ENCODE assay signal across 8 mouse cellular contexts in genomic region chr14:61360981-61361511, GRCm38 (mm10). TPM values are rescaled to one million over a fixed set of nuclear protein-coding genes. Genes with fewer than 3 reads are reported as not detected.
DNase-seq lines count a peak whose midpoint lies in the region; ATAC-seq lines count a peak whose summit lies in the region.

No protein-coding gene starts in this region.

- peak; percentile 59 for DNase-seq in kidney, adult 9 months
- no peak for DNase-seq in kidney, adult 18-20 months
- no peak for DNase-seq in yolk sac, embryonic 10.5 days (ENCODE audit: low spot score)
- no peak for DNase-seq in thymus, adult 18-20 months
- DNase-seq in cerebellum, adult 11-12 months, result no peak

- peak overlapping the region; percentile 74; the same call in 1 of the 2 replicates for H3K9ac ChIP-seq in embryonic facial prominence, embryonic 12.5 days
- no peak overlapping the region for H3K9ac ChIP-seq in kidney, embryonic 15.5 days
- H3K9ac ChIP-seq in midbrain, embryonic 16.5 days (ENCODE audit: low read depth, low read length), result peak overlapping the region; percentile 84

- 62% methylated on average over 3 of the region's 3 CpGs for WGBS in embryonic facial prominence, embryonic 12.5 days
- whole genome bisulfite sequencing in kidney, embryonic 15.5 days, result 54% methylated on average over 3 of the region's 3 CpGs
- 63% methylated on average over 3 of the region's 3 CpGs for WGBS in midbrain, embryonic 16.5 days

- H3K27ac ChIP-seq in embryonic facial prominence, embryonic 12.5 days, result 0 out of 2 replicates have a peak overlapping the region, but pooled peaks have one; percentile 84
- H3K27ac ChIP-seq in kidney, embryonic 15.5 days, result peak overlapping the region; percentile 92; the same call in 1 of the 2 replicates
- H3K27ac ChIP-seq in midbrain, embryonic 16.5 days (ENCODE audit: low read length), result peak overlapping the region; percentile 73

- ATAC-seq in embryonic facial prominence, embryonic 12.5 days (ENCODE audit: insufficient number of reproducible peaks, insufficient read depth, low FRiP score, low TSS enrichment), result no peak
- ATAC-seq in kidney, embryonic 15.5 days (replicated peaks; ENCODE audit: low FRiP score), result no peak
- no peak for ATAC-seq in midbrain, embryonic 16.5 days

- H3K27me3 ChIP-seq in embryonic facial prominence, embryonic 12.5 days, result no peaks in the 10 kb centered on the region
- H3K27me3 ChIP-seq in kidney, embryonic 15.5 days, result no peaks in the 10 kb centered on the region
- H3K27me3 ChIP-seq in midbrain, embryonic 16.5 days (ENCODE audit: control insufficient read depth, insufficient read depth, low read depth, low read length), result no peaks in the 10 kb centered on the region

- peaks cover 5% of the 10 kb centered on the region; the same call in 1 of the 2 replicates for H3K4me1 ChIP-seq in embryonic facial prominence, embryonic 12.5 days
- H3K4me1 ChIP-seq in kidney, embryonic 15.5 days, result peaks cover 6% of the 10 kb centered on the region
- H3K4me1 ChIP-seq in midbrain, embryonic 16.5 days (ENCODE audit: control insufficient read depth, insufficient read depth, low read length), result peaks cover 5% of the 10 kb centered on the region

- H3K36me3 ChIP-seq in embryonic facial prominence, embryonic 12.5 days, result no peaks in the 10 kb centered on the region
- peaks cover 9% of the 10 kb centered on the region; the same call in 1 of the 2 replicates for H3K36me3 ChIP-seq in kidney, embryonic 15.5 days
- H3K36me3 ChIP-seq in midbrain, embryonic 16.5 days (ENCODE audit: control insufficient read depth, insufficient read depth, low read length), result no peaks in the 10 kb centered on the region

- peak overlapping the region; percentile 54 for H3K4me2 ChIP-seq in embryonic facial prominence, embryonic 12.5 days (replicated peaks)
- peak overlapping the region; percentile 60 for H3K4me2 ChIP-seq in kidney, embryonic 15.5 days
- peak overlapping the region; percentile 70 for H3K4me2 ChIP-seq in midbrain, embryonic 16.5 days (ENCODE audit: low read length)

- H3K4me3 ChIP-seq in embryonic facial prominence, embryonic 12.5 days, result peak overlapping the region; percentile 64; the same call in 1 of the 2 replicates
- H3K4me3 ChIP-seq in kidney, embryonic 15.5 days (replicated peaks), result peak overlapping the region; percentile 70; the same call in 1 of the 2 replicates
- peak overlapping the region; percentile 68 for H3K4me3 ChIP-seq in midbrain, embryonic 16.5 days (ENCODE audit: low read depth, low read length)

- H3K9me3 ChIP-seq in embryonic facial prominence, embryonic 12.5 days, result no peaks in the 10 kb centered on the region
- no peaks in the 10 kb centered on the region for H3K9me3 ChIP-seq in kidney, embryonic 15.5 days (replicated peaks)
- no peaks in the 10 kb centered on the region for H3K9me3 ChIP-seq in midbrain, embryonic 16.5 days (replicated peaks; ENCODE audit: control insufficient read depth, low read length, poor library complexity, severe bottlenecking)

RNA-seq across cellular contexts. Expression of gene Ebpl, which starts 0.8 kb away (rescaled TPM):
- polyA plus RNA-seq in embryonic facial prominence, embryonic 12.5 days (2016; fragmentation: Nextera tagmentation; extraction: Ambion mirVana), result 13.9 and 14.3 TPM in 2 replicates
- 10.6 and 11.9 TPM in 2 replicates for polyA plus RNA-seq in kidney, embryonic 15.5 days (2015; fragmentation: Nextera tagmentation; extraction: Ambion mirVana)
- 9.4 and 10.0 TPM in 2 replicates for polyA plus RNA-seq in midbrain, embryonic 16.5 days (2015; fragmentation: Nextera tagmentation; extraction: Ambion mirVana)

RNA-seq across cellular contexts. Expression of gene Arl11, which starts 51.5 kb away (rescaled TPM):
- 0.38 and 0.41 TPM in 2 replicates for polyA plus RNA-seq in embryonic facial prominence, embryonic 12.5 days (2016; fragmentation: Nextera tagmentation; extraction: Ambion mirVana)
- polyA plus RNA-seq in kidney, embryonic 15.5 days (2015; fragmentation: Nextera tagmentation; extraction: Ambion mirVana), result 0.82 and 0.84 TPM in 2 replicates
- polyA plus RNA-seq in midbrain, embryonic 16.5 days (2015; fragmentation: Nextera tagmentation; extraction: Ambion mirVana), result 0.46 and 0.64 TPM in 2 replicates
